In the genomic region with DNA sequence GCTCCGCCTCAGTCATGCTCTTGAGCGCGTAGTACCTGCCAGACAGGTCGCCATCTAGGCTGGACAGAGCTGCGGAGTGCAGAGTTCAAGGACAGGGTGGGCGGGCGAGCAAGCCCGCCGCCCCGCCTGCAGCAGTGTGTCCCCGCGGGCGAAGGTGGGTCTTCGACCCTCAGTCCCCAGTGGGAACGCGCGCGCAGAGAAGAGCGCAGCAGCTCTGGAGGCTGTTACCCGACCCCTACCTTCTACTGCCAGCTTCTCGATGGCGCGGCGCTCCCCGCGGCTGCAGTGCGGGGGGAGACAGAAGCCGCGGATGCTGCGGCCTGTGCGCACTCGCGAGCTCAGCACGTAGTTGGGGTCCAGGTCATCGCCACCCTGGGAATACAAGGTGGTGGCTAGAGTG, we compare ENCODE assay signal across 1 mouse cellular context.
TF ChIP-seq lines count a peak whose summit lies in the region.

No protein-coding gene starts in this region.

TF ChIP-seq in ES-E14, 5 proteins besides CTCF, POLR2A, EP300 and RAD21 (continued from another document):
- TF ChIP-seq ZNF384 (IDR thresholded peaks at IDR 0.05; ENCODE audit: low read depth, low read length), result no peak
